Mouse (Mus musculus) cerebellum, postnatal 14 days (tissue): ENCODE results near the gene Ssbp4.

Experiments
- DNase-seq, 2 experiments: peaks; one replicate each; pipeline ENCODE4 v3.0.0; 2021; ENCODE audit warnings: mixed read lengths in 2 of 2

The Ssbp4 gene

GRCm38 (mm10) chr8:70551558-70552161, 57.0 kb downstream of the Ssbp4 start:
- DNase-seq: peak in 1 of 2 experiments; percentile 49

- DNase-seq: no peak
These were observed 59.1 kb downstream of the Ssbp4 start for GRCm38 (mm10) chr8:70549412-70550184.

- no peak for DNase-seq
These were observed 60.9 kb downstream of the Ssbp4 start for GRCm38 (mm10) chr8:70547762-70548161.
